Mouse (Mus musculus) spleen, adult 2 months (tissue): ENCODE measurements around the gene 4931406C07Rik.

Experiments
- CTCF ChIP-seq: fragments of 200-500 bp; IDR thresholded peaks from 2 replicates; pipeline ENCODE4 v1.5.1; 2011; ENCODE audit warnings: mild to moderate bottlenecking, inconsistent platforms; ENCODE audit not compliant: insufficient read depth, insufficient read length, insufficient replicate concordance; ENCODE audit errors: extremely low read depth
- POLR2A ChIP-seq: fragments of 200-500 bp; IDR thresholded peaks from 2 replicates; pipeline ENCODE4 v1.6.1; 2011; ENCODE audit warnings: low read depth, low read length, inconsistent platforms

DNA sequence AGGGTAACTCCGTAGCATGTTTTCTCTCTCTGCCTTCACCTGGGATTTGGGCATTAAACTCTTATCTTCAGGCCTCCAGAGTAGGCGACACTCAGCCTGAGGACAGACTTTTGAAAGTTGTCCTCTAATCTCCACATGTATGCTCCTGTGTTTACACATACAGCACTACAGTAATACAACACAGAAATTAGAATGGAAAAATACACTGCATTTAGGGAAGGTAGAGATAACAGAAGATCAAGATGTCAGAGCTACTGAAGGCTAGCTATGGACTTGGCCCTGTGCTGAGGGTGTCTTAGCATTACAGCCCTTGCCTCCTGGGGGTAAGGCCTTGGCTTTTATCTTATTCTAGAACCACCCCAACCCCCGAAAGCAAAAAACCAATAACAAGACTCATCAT lies 17.8 kb downstream of the 4931406C07Rik start:
- TF ChIP-seq POLR2A (no peak), CTCF (no peak)
